Mouse (Mus musculus) central nervous system, embryonic 14 days (tissue): ENCODE measurements around the gene Ifne. TPM values are rescaled to one million over a fixed set of nuclear protein-coding genes. Genes with fewer than 3 reads are reported as not detected.

Experiments used
- polyA plus RNA-seq: library from polyadenylated mRNA; depleted of rRNA; stranded (reverse); fragments of >200 nt; gene quantifications from 2 replicates; pipeline ENCODE4 v1.2.3, GENCODE M21; 2012; rRNA removed

Gene Ifne
- not detected in 2 replicates for polyA plus RNA-seq

DNA sequence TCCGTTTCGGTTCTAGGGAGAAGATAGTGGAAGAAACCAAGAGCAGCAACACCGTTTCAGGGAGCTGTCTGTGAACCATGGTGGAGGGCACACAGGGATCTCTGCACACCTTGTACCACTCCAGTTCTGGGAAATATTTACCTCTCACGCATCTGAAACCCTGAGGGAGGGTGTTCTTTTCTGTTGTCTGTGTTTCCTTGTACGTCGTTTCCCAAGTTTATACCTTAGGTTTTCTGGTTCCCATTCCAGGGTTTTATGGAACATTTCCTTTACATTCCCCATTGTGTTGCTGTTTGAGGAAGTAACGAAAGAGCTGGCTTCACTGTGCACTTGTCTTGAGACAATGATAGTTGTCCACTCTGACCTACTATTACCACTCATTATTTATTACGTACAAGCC lies at the start of gene Ifne:
Gene Ifne (minus strand): TSS at position 101 of the 400 bp plus-strand sequence.

GRCm38 (mm10) chr4:88849698-88850097 lies 30.3 kb downstream of the Ifne start, which contains the start of gene Ifna1:
TSS of gene Ifna1 (plus strand) at chr4:88850087.

DNA sequence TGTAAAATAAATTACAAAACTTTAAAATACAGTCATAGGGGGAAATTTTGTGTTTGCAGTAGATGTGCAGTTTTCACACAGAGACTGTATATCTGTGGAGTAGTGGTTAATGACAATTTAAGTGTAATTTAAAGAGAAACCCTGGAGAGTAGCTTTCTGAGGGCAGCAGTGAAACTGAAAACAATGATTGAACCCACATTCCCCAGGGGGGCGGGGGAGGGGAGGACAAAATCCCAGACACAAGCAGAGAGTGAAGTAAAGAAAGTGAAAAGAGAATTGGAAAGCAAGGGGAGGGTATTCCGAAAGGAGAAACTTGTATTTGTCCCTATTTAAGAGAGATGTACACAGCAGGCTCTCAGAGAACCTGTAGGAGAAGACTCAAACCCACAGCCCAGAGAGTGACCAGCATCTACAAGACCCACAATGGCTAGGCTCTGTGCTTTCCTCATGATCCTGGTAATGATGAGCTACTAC lies 38.5 kb downstream of the Ifne start, which contains the start of gene Ifna4:
Gene Ifna4 (plus strand): TSS at position 424 of the 474 bp plus-strand sequence.

DNA sequence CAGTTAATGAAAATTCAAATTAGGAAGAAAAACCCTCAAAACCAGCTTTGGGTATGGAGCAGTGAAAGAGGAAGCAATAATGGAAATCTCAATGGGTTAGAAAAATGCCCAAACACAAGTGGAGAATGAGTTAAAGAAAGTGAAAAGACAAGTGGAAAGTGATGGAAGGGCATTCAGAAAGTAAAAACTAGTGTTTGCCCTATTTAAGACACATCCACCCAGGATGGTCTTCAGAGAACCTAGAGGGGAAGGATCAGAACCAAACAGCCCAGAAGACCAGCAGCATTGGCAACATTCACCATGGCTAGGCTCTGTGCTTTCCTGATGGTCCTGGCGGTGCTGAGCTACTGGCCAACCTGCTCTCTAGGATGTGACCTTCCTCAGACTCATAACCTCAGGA lies 44.8 kb downstream of the Ifne start, which contains the start of gene Ifna5:
Gene Ifna5 (plus strand): TSS at position 301 of the 400 bp plus-strand sequence.

Other genes starting within 250 kb of the Ifne start
- gene C87499, start 245.8 kb downstream of the Ifne start, polyA plus RNA-seq: not detected in 2 replicates
- not detected in 2 replicates for gene Ifna13, start 235.7 kb downstream of the Ifne start, polyA plus RNA-seq
- gene Ifna16, start 203.3 kb downstream of the Ifne start, polyA plus RNA-seq: not detected in 2 replicates
- not detected in 2 replicates for gene Ifna2, start 196.3 kb downstream of the Ifne start, polyA plus RNA-seq
- gene Ifnab, start 188.8 kb downstream of the Ifne start, polyA plus RNA-seq: not detected in 2 replicates
- 1.2 and 1.6 TPM in 2 replicates for gene Gm26566, start 158.4 kb downstream of the Ifne start, polyA plus RNA-seq
- 43.1 and 44.2 TPM in 2 replicates for gene Klhl9, start 157.7 kb downstream of the Ifne start, polyA plus RNA-seq
- not detected in 2 replicates for gene Gm13271, start 125.3 kb downstream of the Ifne start, polyA plus RNA-seq
- gene Gm13283, start 120.1 kb downstream of the Ifne start, polyA plus RNA-seq: 0.06 TPM in 1 of 2 replicates, not detected in the other
- not detected in 2 replicates for gene Gm13290, start 106.4 kb downstream of the Ifne start, polyA plus RNA-seq
- gene Gm13289, start 103.3 kb downstream of the Ifne start, polyA plus RNA-seq: not detected in 2 replicates
- gene Gm13272, start 100.4 kb downstream of the Ifne start, polyA plus RNA-seq: not detected in 2 replicates
- not detected in 2 replicates for gene Ifnz, start 98.1 kb downstream of the Ifne start, polyA plus RNA-seq
- not detected in 2 replicates for gene Gm13276, start 94.5 kb downstream of the Ifne start, polyA plus RNA-seq
- gene Gm13277, start 91.6 kb downstream of the Ifne start, polyA plus RNA-seq: not detected in 2 replicates
- gene Gm13278, start 88.7 kb downstream of the Ifne start, polyA plus RNA-seq: not detected in 2 replicates
- gene Gm13275, start 85.7 kb downstream of the Ifne start, polyA plus RNA-seq: not detected in 2 replicates
- not detected in 2 replicates for gene Gm13279, start 82.8 kb downstream of the Ifne start, polyA plus RNA-seq
- not detected in 2 replicates for gene Gm13285, start 80.5 kb downstream of the Ifne start, polyA plus RNA-seq
- not detected in 2 replicates for gene Gm13287, start 76.9 kb downstream of the Ifne start, polyA plus RNA-seq
- 0.01 TPM in 1 of 2 replicates, not detected in the other for gene Gm13288, start 74.7 kb downstream of the Ifne start, polyA plus RNA-seq
- gene Ifna7, start 64.0 kb downstream of the Ifne start, polyA plus RNA-seq: not detected in 2 replicates
- gene Ifna11, start 60.2 kb downstream of the Ifne start, polyA plus RNA-seq: not detected in 2 replicates
- gene Ifna6, start 52.8 kb downstream of the Ifne start, polyA plus RNA-seq: not detected in 2 replicates
- gene Ifna5, start 44.7 kb downstream of the Ifne start, polyA plus RNA-seq: not detected in 2 replicates
- not detected in 2 replicates for gene Ifna4, start 38.3 kb downstream of the Ifne start, polyA plus RNA-seq
- not detected in 2 replicates for gene Ifna1, start 30.1 kb downstream of the Ifne start, polyA plus RNA-seq